Mouse (Mus musculus) granulocyte monocyte progenitor cell, adult 5-6 weeks (primary cell): ENCODE results near the gene Mrps35. TPM values are rescaled to one million over a fixed set of nuclear protein-coding genes. Genes with fewer than 3 reads are reported as not detected.

Source experiments
- ATAC-seq: replicated peaks from 2 replicates; pipeline ENCODE4 v1.8.0; 2016; ENCODE audit warnings: mild to moderate bottlenecking, moderate TSS enrichment, inconsistent platforms; ENCODE audit not compliant: poor library complexity, severe bottlenecking
- total RNA-seq, 2 experiments: library from RNA; stranded (forward) in 1 of 2; stranded (reverse) in 1 of 2; fragments of 200-712, 200-1000 nt in 1 of 2; fragments of >200 nt in 1 of 2; fragmentation: Nextera tagmentation in 1 of 2; gene quantifications; 2 replicates each; pipeline ENCODE4 v1.2.3; 2014 to 2017

The Mrps35 gene
- total RNA-seq, 2 experiments from 2014 or later: 80.5 to 145 TPM

GRCm38 (mm10) chr6:147085398-147086040 lies 43.0 kb downstream of the Mrps35 start:
- no peak for ATAC-seq

GRCm38 (mm10) chr6:147086594-147087225 lies 44.1 kb downstream of the Mrps35 start, which contains the start of gene Mansc4:
Gene Mansc4, minus strand, starts transcription at chr6:147087032.
- ATAC-seq: 0 out of 2 replicates have a peak, but pooled peaks have one; percentile 13

- no peak for ATAC-seq
Observed at GRCm38 (mm10) chr6:147087736-147088135, 45.2 kb downstream of the Mrps35 start.

GRCm38 (mm10) chr6:147088517-147088916 lies 46.0 kb downstream of the Mrps35 start:
- no peak for ATAC-seq

- no peak for ATAC-seq
Observed at GRCm38 (mm10) chr6:147090191-147090590, 47.6 kb downstream of the Mrps35 start.

- peak; percentile 83 for ATAC-seq
Observed at GRCm38 (mm10) chr6:147091136-147092120, 48.9 kb downstream of the Mrps35 start, which contains the start of gene Klhl42. Gene Klhl42, plus strand, starts transcription at chr6:147091379.

GRCm38 (mm10) chr6:147092136-147092535 lies 49.6 kb downstream of the Mrps35 start:
- peak; percentile 26 for ATAC-seq

GRCm38 (mm10) chr6:147094771-147095170 lies 52.2 kb downstream of the Mrps35 start:
- ATAC-seq: no peak

GRCm38 (mm10) chr6:147096109-147096508 lies 53.5 kb downstream of the Mrps35 start:
- no peak for ATAC-seq

- no peak for ATAC-seq
Observed at GRCm38 (mm10) chr6:147096934-147097333, 54.4 kb downstream of the Mrps35 start.

GRCm38 (mm10) chr6:147097346-147097929 lies 54.9 kb downstream of the Mrps35 start:
- peak; percentile 48 for ATAC-seq

- ATAC-seq: peak; percentile 78
Observed at GRCm38 (mm10) chr6:147099458-147100277, 57.1 kb downstream of the Mrps35 start.

- no peak for ATAC-seq
Observed at GRCm38 (mm10) chr6:147102293-147102692, 59.7 kb downstream of the Mrps35 start.

GRCm38 (mm10) chr6:147105529-147105928 lies 63.0 kb downstream of the Mrps35 start:
- ATAC-seq: no peak

GRCm38 (mm10) chr6:147106716-147107115 lies 64.2 kb downstream of the Mrps35 start:
- ATAC-seq: no peak

GRCm38 (mm10) chr6:147109283-147109682 lies 66.7 kb downstream of the Mrps35 start:
- ATAC-seq: no peak

- ATAC-seq: peak; percentile 83
Observed at GRCm38 (mm10) chr6:147116579-147116978, 74.0 kb downstream of the Mrps35 start.

- ATAC-seq: no peak
Observed at GRCm38 (mm10) chr6:147117764-147118163, 75.2 kb downstream of the Mrps35 start.

- ATAC-seq: no peak
Observed at GRCm38 (mm10) chr6:147118190-147118589, 75.6 kb downstream of the Mrps35 start.
